Mouse (Mus musculus) ovary, adult 18-20 months (tissue): ENCODE measurements around the gene Tmem169.

Source experiments
- DNase-seq: peaks from one replicate; pipeline ENCODE4 v3.0.0; 2022; ENCODE audit warnings: low spot score, mixed read lengths

Gene Tmem169

GRCm38 (mm10) chr1:72326162-72326821 is 42.1 kb downstream of the Tmem169 start:
- no peak for DNase-seq

DNA sequence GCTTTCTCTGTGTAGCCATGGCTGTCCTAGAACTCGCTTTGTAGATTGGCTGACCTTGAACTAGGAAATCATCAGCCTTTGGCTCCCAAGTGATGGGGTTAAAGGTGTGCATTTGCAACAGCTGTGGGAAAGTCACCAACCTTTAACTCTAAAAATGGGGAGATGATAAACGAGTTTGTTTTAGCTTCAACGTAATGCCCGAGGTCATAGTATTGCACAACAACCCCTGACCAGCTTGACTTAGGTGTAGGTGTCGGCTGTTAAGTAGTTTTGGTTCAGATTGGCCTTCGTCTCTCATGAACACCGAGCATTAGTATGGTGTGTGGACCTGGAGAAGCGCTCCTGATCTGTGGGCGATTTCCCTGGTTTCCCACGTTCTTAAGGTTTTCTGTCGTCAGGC is 50.6 kb downstream of the Tmem169 start:
- DNase-seq: no peak

GRCm38 (mm10) chr1:72336780-72337179 is 52.6 kb downstream of the Tmem169 start:
- no peak for DNase-seq

- DNase-seq: no peak
Measured at GRCm38 (mm10) chr1:72338341-72338740, 54.2 kb downstream of the Tmem169 start.

DNA sequence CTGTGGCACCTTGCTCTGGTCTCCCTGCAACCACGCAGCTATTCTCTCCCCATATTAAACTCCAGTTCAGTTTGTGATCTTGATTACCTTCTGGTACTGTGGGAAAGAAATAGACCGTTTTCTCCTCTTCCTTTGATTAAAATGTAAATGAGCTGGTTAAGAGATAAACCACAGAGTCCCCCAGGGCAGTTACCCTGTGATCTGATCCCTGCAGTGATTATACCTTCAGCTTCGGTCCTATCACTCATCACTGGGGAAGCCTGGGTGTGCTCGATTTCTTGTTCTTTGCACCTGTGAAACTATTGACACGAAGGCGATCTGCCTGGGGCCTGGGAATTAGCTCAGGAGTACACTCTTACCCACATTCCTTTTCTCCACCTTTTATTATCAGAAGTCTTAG is 63.7 kb downstream of the Tmem169 start:
- DNase-seq: no peak
